Mouse (Mus musculus) lung, postnatal 4 days (tissue): ENCODE measurements around the gene Rbfox3.

Source experiments
- DNase-seq, 2 experiments: peaks; one replicate each; pipeline ENCODE4 v3.0.0; 2021

The Rbfox3 gene

DNA sequence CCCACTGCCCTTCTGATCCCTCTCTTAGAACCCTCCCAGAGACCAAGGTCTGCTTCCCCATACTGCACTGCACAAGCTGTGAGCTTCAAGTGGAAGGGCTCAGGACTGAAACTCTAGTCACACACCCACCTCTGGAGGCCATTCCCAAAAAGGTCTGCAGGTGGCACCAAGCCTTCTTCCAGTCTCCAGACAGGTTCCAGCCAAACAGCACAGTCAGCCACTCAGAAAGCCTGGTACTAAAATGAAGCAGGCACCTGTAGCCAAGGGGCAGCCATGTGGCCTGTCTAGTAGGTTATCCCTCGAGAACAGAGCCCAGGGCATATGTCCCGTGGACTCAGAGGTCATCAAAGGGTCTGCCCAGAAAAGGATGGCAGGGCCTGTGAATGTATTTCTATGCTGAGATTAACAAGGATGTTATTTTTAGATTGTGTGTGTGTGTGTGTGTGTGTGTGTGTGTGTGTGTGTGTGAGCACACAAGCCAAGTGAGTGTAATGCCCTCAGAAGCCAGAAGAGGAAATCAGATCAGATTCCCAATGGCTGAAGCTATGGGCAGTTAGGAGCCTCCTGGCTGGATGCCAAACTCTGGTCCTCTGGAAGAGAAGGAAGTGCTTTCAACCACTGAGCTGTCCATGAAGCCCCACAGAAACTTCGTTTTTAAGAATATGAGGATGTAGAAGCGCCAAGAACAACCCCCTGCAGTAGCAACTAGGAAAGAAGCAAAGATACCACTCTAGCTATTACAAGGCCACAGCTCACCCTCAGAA, at the start of gene Rbfox3:
TSS of gene Rbfox3 (minus strand) at position 291 of the 764 bp plus-strand sequence.
- peak in 1 of 2 experiments; percentile 6 for DNase-seq

DNA sequence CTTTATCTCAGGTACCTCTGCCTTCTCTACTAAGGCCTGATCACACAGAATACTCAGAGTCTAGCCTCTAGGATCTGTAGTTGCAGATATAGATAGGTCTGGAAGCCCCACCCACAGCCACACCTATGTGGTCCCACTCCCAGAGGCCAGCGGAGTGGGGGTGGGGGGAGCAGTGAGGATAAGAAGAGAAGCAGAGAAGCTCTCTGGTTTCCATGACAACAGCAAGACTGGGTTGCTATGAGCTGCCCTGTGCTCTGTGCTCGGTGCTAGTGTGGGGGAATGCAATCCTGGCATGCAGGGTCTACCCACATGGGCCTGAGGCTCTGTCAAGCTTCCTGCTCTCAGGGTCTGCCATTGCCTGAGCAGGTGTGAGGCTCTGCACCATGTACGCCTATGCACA, 49.3 kb upstream of the Rbfox3 start:
- no peak for DNase-seq

DNA sequence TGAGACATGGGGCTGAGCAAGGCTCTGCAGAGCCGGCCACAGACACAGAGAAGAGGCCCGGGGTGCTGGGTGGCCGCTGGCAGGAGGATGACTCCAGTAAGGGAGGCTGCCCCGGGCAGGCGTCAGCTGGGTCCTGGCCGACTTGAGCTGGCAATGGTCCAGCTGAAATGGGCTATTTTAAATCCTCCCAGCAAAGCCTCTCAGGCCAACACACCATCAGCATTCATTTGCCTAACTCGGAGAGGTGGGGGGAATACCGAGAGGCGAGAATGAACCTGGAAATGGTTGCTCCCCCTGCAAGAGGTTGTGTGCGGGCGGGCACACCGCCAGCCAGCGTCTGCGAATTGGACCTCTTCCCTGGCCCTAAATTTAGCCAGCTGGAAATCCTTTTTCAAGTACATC, 45.7 kb upstream of the Rbfox3 start:
- DNase-seq: peak; percentile 18 to 39

DNA sequence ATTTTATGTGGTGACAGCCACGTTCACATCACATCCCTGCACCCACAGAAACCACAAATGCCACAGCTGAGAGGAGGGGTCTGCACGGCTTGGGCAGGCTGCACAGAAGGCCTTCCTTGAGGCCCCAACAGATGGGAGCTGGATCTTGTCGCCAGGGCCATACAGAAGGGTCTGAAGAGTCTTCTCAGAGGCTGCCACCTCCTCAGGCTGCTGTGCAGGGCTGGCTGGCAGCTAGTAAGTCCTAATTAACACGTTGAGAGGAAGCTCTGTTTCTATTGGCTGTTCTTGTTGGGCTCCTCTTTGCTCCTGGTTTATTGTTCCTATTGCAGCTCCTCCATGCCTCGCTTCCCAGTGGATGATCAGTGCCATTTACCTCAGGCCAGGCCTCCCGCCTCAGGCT, 43.6 kb upstream of the Rbfox3 start:
- DNase-seq: no peak

DNA sequence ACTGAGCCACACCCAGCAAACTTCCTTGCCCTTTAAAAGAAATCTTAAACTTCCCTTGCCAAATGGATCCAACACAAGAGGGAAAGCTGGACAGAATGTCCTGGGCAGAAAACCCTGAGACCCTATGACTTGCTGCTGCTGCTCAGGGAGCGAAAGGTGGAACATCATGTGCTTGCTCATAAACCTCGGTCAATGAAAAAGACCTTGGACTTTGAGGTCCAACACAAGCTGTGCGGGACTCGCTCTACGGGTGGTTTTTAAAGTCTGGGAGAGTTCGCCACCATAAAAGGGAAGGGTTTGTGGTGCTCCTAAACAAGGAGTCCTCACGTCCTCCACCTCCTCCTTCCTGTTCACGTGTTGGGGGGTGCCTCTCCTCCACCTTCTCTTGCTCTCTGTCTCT, 34.5 kb upstream of the Rbfox3 start:
- DNase-seq: no peak

DNA sequence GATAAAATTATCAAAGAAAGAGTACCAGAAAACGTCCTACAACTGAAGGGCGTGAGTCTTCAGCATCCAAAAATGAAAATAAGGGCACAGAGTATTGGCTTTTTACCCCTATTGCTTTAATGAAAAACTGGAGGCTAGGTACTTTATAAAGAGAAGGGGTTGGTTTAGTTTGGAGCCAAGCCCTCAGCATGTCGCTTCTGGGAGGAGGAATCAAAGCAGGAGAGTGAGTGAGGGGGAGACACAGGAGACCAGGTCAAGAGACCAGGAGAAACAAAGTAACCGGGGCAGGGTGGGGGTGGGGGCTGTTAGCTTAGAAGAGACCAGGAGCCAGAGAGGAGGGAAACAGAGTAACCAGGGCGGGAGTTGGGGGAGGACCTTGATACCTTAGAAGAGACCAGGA, 29.9 kb upstream of the Rbfox3 start:
- no peak for DNase-seq

DNA sequence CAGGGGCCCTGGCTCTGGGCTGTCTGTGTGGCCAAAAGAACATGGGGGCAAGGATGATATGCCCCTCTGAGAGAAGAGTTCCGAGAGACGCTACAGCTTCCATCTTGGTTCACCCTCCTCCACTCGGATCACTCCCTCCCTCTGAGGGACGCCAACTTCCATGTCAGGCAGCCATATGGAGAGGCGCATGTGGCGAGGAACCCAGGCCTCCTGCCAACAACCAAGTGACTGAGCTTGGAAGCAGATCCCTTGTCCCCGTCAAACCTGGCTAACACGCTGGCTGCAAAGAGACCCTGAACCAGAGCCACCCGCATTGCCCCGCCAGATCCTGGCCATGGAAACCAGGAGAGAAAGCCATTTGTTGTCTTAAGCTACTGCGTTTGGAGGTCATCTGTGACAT, 29.1 kb upstream of the Rbfox3 start:
- no peak for DNase-seq

DNA sequence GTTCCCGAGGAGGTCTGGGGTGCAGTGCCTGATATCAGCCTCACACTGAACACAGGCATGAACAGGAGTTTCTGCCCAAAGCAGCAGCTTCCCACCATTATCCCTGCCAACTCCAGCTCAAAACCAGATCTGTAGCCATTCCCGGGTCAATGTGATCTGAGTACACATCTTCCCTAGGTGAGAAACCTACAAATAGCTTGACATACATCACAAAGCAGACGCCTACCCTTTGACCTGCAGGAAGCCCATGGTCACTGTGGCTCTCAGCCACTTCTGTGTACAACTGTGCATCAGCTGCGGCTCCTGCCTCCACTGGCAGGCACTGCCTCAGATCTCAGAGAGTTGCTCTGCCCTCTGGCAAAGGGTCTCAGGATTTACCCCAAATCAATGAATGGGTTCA, 28.3 kb upstream of the Rbfox3 start:
- no peak for DNase-seq

DNA sequence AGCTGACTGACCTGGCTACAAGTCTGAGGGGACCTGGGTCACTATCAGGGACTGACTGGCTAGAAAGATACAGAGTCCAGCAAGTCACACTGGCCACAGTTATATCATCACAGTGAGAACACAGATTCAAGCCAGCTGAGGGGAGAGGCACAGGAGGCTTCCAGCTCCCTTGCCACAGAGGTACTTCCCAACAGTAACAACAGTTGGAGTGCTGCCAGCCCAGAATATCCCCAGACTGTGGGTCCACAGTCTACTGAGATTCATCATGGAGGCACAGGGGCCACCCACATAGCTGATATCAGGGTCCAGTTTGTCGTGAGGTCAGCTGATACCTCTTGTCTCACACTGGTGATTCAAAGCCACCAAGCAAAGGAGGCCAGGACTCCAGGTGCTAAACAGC, 23.5 kb upstream of the Rbfox3 start:
- no peak for DNase-seq

DNA sequence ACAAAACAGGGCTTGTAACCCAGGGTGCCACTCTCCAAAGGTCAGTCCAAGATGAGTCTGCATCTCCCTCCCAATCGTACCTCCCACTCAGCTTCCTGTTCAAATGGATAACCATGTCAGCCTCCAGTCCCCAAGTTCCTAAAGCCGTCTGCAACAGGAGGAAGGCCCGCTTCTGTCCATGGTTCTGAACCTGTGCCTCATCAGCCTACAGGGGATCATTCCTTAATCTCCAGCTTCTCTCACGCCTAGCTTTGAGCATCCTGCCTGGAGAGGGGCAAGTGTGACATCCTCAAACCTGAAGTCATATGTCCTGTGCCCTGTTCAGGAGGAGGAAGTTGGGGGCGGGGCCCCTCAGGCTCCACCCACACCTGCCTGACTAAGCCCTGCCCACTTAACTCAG, 15.7 kb upstream of the Rbfox3 start:
- no peak for DNase-seq

DNA sequence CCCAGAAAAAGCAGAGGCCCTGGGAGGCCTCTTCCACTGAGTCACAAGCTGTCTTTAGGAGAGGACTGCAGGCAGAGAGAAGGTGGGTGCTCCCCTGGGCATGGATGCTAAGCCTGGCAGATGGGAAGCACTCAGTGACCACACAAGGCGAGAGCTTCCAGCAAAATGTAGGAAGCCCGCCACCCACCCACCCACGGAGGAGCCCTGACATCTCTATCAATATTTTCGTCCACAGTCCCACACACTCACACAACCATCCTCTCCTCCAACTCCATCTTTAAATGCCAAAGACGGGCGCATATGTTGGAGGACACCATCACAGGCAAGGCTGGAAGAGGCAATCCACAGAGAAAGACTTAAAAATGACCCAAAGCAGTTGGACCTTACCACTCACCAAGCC, 10.5 kb upstream of the Rbfox3 start:
- no peak for DNase-seq

DNA sequence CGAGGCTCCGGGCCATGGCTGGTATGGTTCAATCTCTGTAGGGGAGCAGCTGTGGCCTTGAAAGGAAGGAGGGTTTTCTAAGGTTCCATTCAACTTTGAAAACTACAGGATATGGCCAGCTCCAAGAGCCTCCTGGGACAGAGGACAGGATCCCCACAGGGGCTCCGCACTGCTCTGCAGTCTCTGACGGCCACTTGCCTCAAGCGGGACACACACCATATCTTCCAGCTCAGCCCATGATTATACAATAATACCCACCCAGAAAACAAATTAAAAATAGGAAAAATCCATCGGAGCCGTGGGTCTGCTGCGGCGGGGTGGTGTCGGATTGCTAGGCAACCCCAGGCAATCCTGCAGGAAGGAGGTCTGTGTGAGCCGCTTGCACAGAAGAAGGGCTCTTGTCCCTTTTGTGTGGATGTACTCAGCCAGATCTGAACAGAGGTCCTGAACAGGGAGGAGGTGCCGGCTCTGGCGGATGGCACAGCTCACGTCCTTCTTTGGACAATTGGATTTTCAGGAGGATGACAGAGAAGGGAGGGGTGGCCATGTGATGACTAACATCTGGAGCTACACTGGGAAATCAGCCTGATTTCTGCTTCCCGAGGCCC, 5.1 kb upstream of the Rbfox3 start:
- no peak for DNase-seq

DNA sequence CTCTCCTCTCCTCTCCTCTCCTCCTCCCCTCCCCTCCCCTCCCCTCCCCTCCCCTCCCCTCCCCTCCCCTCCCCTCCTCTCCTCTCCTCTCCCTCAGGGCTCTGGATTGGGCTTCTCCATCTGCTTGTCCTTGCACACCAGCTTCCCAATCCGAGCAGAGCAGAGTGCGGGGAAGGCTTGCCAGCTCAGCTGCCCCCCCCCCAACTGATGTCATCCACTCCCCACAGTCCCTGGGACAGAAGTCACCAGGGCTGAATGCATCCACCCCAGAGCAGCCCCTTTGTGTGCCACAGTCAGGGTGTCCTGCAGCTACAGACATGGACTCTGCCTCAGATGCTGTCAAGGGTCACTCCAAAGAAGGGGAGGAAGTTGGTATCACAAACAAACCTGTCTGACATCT, 4.5 kb upstream of the Rbfox3 start:
- DNase-seq: no peak

DNA sequence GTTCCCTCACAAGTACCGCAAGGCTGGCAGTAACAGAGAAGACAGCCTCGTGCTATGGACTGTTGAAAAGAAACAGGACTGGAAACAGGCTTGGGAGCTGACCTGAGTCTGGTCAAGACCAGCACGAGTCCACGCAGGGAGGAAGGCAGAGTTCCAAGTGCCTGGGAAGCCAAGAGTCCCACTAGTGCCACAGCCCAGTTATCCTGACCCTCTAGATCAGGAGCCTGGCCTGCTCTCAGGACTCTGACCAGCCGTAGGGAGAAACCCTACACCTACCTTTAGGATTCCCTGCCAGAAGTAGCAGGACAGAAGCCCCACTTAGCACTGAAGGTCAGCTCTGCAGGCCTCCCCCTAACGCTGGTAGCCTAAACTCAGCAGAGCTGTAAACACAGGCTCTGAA, 1.3 kb upstream of the Rbfox3 start:
- no peak for DNase-seq

DNA sequence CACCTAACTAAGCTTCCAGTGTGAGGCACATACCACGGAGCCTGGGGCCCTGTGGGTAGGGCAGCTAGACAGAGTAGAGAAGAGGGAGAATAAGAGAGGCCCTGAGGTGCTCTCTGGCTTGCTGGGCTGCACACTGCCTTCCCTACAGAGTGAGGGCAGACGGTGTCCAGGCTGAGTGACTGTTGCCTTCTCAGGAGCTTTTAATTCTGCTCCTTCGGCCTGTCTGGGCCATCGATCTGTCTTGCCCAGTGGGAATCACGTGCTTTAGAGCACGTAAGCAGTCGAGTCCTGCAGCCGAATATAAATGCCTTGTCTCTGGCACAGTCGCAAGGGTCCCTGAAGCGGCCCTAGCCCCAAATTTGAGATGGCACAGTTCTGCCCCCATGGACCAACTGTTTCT, 641 bp downstream of the Rbfox3 start:
- DNase-seq: no peak

DNA sequence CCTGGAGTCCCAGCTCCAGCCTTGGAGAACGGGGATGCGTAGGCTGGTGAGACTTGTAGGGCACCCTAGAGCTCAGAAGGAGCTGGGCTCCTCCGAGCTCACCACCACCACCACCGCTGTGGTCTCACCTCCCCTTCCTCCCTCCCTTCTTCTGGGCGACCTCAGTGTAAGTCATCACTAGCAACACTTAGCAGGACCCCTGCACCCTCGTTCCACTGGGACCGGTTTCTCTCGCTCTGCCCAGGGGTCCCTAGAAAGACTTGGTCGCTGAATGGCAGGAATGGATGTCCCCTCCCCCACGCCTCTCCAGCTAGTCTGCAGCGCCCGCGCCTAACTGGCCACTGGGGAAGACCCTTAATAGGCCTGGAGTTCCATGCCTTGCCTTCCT, 1.6 kb downstream of the Rbfox3 start:
- DNase-seq: no peak

DNA sequence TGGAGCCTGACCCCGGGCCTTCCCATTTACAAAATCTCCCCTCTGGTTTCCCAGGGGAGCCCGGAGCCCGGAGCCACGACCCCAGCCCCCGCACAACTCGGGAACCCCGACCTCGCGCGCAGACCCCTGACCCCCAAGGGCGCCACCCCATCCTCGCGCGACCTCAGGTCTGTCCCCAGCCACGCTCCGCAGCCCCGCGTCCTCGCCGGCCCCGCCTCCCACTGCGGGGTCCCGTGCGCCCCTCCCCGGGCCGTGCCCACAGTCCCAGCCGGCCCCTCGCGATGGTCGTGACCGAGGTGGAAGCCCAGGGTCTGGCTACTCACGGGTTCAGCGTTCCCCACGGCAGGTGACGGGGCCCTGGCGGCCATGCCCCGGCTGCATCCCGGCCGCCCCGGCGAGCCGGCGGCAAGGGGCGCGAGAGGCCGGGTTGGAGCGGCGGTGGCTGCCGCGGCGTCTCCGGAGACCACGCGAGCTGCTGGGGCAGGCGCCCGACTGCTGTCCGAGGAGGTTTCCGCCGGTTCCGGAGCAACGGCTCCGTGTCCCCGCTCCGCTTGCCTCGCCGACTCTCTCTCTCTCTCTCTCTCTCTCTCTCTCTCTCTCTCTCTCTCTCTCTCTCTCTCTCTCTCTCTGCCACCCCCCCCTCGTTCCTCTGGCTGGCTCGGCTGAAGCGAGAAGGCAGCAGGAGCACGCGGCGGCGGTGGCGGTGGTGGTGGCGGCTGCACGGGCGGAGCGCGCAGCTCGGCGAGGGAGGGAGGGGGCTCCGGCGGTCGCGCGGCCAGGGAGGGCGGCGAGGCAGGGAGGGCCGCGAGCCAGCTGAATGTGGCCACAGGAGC, 2.2 kb downstream of the Rbfox3 start:
- no peak for DNase-seq

DNA sequence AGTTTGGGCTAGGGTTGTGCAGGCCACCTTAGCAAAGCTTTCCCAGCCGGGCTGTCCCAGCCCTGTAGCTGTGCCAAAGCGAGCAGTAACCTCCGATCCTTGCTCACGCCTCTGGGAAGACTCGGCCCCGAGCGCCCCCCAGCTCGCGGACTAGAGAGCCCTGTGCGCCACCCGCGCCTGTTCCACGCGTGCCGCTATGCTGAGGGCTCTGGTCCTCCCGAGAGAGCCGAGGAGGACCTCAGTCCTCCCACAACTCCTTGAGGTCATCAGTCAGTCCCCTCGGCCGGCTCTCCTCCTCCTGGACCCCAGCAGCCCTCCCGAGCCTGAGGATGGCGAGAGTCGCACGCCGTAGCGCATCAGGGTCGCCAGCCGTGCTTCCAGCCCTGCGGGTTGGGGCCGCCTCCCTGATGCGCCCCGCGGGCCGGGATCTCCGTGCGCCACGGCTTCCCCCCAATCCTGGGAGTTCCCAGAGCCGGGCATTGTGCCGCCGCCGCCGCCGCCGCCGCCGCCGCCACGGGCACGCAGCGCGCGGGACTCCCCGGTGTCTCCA, 2.9 kb downstream of the Rbfox3 start:
- DNase-seq: no peak

DNA sequence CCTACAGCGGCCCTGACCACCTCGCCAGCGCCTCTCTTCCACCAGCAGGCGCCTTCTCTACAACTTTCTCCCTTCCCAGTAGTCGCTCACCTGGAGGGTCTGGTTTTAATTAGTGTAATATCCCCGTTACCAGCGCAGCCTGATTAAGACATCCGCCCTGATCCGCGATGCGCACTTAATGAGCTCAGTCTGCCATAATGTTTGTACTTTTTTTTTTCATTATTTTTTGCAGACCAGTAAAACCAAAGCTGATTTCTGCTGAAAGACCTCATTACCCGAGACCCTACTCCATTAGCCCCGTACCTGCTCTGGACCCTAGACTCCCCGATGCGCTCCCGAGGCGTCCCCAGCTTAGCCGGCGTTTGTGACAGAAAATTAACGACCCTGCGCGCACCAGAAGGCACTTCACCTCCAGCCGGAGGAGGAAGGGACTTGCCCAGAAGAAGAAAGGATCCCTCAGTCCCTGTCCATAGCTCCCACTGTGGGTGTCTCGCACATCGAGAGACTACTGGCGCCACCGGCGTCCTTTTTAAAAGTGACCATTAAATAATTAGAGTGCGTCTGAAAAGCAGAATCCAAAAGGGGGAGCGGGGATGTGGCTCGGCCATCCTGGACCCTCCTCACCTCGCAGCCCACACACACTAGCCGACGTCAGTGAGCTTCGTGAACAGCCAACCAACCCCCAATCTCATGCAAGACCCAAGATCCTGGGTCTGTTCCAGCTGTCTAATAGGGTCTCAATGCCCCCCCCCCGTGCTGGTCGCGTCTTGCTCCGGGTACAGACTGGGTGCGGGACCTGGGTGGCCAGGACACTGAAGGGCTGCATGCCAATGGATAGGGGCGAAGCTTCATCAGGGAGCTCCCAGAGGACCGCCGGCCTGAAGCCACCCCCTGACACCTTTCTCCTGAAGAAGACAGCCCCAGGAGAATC, 3.7 kb downstream of the Rbfox3 start:
- no peak for DNase-seq

DNA sequence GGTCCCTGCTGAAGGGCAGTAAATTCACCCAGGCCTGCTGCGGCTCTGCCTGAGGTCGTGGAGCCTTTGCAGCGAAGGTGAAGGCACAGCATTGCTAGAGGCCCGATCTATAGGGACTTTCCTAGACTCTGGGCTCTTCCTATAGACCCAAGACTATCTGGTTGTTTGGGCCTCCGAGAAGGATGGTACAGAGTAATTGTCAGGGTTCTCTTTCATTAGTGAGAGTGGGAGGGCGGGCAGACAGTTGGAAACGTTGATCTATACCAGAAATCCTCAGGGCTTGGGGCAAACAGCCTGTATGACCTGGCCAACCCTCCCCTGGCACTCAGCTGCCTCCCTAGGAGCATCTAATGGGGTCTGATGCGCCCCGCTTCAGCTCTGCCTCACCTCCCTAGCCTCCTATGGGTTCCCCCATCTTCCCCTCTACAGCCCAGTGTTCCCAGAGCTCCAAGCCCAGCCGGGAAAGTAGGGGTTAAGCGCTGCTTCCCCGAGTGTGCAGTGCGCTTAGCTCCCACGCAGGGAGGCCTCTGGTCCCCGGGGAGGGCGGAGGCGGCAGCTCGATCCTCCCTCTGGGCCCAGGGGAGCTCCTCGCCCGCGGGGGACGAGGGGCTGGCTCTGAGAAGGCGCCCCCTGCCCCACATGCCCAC, 4.5 kb downstream of the Rbfox3 start:
- DNase-seq: no peak

DNA sequence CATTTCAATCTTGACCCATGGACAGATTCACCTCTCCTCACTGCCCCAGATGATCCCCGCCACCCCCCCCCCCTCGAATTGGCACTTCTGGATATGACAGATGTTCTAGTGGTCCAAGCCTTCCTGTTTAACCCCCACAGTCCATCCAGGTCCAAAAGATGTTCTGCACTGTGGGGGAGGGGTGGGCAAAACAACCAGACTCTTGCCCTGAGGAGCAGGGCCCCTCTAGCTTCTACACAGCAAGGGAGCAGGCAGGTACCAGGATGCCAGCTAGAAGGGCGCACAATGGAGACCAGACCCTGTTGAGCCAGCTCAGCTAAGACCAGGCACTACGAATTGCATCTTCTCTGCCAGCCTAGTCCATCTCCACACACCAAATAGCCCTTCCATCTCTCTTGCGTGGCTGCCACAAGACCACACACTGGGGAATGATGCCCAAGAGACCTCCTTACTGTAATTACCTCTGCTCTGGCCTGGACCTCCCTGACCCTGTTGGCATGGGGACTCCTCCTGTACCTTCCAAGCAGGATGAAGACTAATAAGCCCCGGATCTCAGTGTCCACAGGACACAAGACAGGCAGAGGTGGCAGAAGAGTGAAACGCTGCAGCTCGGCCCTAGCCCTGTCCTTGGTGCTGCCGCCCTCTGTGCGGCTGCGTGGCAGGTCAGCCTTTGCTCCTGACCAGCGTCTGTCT, 5.1 kb downstream of the Rbfox3 start:
- no peak for DNase-seq
